Mouse (Mus musculus): ENCODE results near the gene Ap3b1.

DNA sequence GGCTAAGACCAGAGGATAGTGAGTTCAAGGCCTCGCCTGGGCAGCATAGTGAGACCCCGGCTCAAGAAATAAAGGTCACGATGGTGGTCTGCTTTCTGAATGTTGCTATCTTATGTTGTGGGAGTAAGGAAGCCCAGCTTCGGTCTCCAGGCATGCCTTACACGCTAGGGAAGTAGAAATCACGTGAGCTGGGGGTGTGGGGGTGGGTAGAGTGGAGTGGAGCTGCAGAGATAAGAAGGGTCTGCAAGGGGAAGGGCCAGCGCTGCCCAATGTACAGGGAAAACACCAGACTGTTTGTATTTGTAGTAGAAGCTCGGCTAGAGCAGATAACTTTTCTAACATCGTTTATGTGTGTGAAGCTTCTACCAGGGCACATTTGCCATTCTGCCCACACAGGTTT, 155.1 kb downstream of the Ap3b1 start:
- TF ChIP-seq POLR2A (IDR thresholded peaks at IDR 0.05; ENCODE audit: extremely low read depth, insufficient read depth, low read length), result no peak
- TF ChIP-seq CTCF (IDR thresholded peaks at IDR 0.05; ENCODE audit: extremely low read depth, insufficient read depth, low read length), result no peak
